Mouse (Mus musculus) adrenal gland, adult (tissue): Measurements from ENCODE around the gene Triobp.

ENCODE experiments used
- DNase-seq, 2 experiments: peaks; one replicate each; pipeline ENCODE4 v3.0.0; 2022 to 2023; ENCODE audit warnings: low spot score in 1 of 2; ENCODE audit not compliant: inconsistent age in 2 of 2

The Triobp gene

DNA sequence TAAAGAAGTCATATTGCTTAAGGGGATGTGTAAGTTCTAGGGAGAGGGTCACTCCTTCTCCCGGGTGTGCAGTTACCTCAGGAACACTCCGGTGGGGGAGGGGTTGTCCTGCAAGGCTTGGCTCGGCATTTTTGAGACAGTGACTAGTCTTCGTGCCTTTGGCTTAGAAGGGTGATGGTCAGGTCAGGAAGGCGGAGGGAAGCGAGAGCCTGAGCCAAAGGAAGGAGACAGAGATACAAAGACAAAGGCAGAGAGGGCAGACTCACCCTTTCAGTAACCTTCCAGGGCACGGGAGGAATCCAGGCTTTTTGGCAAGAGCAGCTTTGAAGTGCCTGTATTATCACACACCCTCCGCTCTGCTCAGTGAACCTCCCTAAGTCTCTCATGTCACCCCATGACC lies 22.4 kb upstream of the Triobp start:
- peak; percentile 69 to 86 for DNase-seq

DNA sequence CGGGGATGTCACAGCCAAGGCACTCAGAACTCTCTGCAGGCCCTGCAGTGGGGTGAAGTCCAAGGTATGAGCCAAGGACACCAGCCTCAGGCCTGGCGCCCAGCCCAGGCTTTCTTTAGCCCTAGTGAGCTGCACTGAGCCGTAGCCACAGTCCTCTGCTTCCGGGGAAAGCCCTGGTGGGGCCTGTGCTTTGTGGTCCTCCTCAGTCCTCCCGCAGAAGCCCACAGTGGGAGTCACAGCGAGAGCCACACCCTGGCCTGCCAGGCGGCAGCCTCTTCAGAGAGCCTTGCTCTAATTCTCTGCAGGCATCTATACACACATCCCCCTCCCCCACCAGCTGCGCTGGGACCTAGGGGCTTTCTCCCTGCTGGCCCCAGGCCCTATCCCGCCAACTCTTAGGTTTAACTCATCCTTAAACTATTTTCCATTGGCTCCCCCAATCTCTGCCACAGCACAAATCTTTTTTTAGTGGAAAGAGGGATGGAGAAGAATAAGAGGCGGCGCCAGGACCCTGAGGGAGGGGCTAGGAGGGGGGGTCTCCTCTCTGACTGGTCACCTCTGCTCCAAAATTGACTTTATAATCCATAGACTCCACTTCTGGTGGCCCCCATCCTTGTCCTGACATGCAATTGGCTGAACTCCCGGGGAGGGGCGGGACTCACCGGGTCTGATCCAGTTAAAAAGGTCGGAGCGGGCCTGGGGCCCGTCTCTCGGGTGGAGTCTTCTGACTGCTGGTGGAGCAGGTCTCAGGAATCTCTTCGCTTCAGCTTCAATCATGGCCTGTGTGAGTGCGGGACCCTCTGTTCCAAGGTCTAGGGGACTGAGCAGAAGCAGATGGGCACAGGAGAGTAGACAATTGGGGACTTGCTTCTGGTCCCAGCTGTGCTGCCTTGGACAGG lies 21.3 kb upstream of the Triobp start, which contains the start of gene Lgals1:
Gene Lgals1 (plus strand): TSS at position 705 of the 899 bp plus-strand sequence.
- DNase-seq: peak; percentile 93 to 97

DNA sequence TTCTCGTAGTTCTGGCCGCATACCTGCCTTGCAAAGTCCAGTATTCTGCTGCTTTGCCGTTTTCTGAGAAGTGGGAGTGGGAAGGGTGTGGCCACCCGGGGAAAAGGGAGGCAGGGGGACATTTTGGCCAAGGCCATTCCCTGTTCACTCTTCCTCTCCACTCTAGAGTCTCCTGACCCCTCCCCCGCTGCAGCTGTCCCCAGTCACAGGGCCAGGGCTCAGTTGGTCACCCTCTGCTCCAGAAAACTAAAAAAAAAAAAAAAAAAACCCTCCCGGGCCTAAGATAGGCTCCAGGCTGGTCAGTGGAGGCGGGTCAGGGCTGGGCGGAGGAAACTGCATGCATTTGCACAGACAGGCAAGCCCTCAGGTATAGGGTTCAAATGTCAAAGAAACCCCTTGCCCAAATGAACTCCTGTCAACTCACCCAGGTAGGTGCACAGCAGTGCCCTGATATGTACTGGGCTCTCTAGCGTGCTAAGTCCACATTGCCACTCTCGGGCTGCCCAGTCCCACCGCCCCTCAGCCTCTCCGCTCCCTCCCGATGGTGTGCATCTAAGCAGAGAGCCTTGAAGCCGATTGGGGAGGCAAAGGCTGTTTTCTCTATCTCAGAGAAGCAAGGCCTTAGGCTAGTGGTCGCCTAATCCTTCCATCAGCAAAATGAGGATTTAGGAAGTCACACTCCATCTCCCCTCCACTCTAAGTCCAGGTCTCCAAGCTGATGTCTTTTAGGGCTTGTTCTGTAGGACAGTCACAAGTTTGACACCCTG lies 20.3 kb upstream of the Triobp start:
- DNase-seq: peak; percentile 63 to 80

DNA sequence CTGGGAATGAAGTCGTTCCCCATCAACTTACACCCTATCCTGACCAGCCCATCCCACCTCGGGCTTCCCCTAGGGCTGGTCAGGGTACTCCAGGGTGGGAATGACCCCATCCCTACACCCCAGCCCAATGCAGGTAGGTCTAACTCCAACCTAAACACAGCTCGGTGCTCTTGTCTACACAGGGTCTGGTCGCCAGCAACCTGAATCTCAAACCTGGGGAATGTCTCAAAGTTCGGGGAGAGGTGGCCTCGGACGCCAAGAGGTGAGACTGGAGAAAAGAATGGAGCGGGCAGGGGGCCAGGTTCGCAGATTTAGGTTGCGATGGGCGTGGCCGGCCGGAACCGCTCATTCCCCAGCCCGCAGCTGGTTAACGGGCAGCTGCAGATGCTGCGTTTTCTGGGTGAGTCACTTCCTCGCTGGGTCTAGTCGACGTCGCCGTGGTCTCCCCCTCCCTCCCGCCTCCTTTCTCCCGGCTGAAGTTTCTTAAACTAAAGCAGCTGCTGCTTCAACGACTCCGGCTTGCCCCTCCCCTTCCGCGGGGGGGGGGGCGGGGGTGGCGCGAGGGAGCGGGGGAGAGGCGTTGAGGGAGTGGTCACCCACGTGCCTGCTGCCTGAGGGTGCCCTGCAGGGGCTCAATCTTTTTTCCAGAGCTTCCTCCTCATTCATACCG lies 19.6 kb upstream of the Triobp start:
- peak; percentile 86 to 90 for DNase-seq

DNA sequence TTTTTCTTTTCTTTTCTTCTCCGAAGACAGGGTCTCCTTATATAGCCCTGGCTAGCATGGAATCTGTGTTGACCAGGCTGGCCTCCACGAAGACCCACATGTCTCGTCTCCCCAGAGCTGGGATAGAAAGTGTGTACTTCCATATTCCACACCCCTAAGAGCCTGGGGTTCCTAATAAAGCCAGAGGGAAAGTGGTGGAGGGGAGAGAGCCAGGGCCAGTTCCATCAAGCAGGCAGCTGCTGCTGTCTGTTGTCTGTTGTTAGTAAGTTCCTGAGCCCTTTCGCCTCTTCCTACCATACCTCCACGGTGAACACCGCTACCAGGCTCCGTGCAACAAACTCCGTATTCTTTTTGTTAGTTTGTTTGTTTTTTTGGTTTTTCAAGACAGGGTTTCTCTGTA lies 19.0 kb upstream of the Triobp start:
- peak in 1 of 2 experiments; percentile 43 for DNase-seq

DNA sequence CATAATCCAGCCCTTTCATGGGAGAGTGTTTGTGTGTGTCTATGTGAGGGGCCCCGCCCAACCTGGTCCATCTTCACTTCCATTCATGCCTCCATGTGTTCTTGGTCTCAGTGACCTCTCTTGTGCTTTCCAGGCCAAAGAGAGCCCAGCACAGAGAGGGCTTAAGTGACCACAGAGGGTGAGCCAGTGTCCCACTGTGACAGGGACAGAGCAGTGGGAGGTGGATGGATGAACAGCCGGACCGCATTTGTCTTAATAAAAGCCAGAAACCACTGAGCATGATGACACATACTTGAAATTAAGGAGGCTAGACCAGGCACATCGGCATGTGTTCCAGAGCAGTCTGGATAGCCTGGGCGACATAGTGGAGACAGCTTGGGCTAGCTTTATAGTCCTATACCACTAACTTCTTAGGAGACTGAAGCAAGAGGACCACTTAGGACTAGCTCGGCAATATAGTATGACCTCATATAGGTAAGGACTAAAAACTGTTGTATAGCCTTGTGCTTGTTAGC lies 17.3 kb upstream of the Triobp start:
- DNase-seq: peak in 1 of 2 experiments; percentile 42

DNA sequence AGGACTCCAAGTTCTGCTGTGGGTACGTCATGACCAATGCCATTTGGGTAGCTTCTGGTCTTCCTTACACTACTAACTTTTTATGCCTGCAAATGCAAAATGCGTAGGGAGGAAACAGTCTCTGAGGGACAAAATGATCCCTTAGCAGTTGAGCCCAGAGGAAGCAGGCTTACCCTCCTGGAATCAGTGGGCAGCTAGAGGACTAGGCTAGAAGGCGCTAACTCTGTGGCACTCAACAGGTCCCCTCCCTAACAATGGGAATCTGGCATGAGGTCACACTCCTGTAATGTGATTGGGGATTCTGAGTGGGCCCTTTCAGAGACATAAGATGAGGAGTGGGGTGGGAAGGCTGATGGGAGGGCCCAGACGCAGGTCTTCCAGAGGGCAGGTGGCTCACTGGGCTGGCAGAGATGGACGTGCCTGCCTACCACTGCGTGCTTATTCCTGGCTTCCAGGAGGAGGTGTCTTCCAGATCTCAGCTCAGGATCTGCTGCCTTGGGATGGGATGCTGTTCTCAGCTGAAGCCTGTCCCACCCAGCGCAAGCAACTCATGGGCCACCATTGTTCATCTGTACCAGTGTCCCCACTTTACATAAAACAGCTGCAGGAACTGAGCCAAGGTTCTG lies 16.6 kb upstream of the Triobp start:
- DNase-seq: peak in 1 of 2 experiments; percentile 28

DNA sequence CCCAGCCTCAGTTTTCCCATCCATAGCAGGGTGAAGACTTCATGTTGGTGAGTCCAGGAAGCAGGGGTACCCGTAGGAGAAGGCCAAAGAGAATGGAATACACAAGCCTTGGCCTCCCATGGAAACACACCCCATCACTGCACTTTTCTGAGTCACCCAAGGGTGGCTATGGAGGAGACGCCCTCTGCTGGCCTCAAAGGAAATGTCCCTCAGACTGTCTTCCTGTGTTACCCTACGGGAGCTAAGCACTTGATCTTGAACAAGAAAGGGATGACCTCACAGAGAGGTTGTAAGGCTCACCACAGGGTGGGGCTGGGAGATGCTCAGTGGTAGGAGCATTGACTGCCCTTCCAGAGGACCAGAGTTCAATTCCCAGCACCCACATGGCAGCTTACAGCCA lies 15.9 kb upstream of the Triobp start:
- DNase-seq: peak; percentile 75 to 86

DNA sequence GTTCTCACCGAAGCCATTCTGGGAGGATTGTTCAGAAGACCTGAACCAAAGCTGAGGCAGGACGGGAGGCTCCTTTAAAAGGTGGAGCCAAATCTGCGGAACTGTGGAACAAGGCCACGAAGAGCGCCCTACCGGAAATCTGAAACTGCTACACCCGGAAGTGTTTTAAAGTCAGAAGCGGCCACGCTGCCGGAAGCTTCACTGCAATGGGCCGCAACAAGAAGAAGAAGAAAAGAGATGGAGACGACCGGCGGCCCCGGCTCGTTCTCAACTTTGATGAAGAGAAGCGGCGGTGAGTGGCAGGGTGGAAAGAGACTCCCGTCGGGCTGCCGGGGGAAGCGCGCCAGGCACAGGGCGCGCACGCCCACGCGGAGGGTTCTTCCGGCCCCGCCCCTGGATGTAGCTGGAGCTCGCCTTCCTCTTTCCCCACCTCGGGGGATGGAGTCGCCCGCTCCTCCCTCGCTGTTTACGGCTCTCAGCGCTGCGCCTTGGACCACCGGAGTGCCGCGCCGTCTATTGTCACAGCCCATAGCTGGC lies 12.7 kb upstream of the Triobp start, which contains the start of gene Nol12:
Gene Nol12 (plus strand): TSS at position 150 of the 537 bp plus-strand sequence.
- peak; percentile 83 to 96 for DNase-seq

DNA sequence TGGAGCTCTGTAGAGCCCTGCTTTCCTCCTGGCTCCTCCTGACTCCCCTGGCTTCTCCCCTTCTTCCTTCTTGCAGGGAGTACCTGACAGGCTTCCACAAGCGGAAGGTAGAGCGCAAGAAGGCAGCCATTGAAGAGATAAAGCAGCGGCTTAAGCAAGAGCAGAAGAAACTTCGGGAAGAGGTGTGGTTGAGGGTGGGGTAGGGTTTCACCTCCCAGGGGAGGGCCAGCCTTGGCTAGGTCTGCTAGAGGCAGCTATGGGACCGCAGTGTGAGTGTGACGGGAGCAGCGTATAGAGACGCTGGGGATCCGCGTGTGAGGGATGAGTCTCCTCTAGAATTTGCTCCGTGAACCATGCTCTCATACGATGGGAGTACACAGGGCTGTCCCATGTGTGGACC lies 11.1 kb upstream of the Triobp start:
- DNase-seq: no peak

DNA sequence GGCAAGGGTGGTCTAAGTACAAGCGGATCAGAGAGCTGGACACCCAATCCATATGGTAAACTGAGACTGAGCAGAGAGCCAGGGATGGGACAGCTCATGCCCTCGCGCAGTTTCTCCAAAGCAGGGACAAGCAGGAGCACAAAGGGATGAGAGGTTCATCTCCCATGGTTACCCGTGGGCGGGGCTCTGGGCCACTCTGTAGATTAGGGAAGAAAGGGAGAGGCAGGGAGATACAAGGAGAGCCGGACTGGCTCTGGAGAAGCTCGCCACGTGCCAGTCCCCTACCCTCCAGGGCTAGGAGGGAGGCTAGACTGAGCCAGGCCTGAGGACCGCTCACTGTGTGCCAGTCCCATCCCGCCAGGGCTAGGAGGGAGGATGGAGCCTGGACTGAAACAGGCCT lies 10.2 kb upstream of the Triobp start:
- no peak for DNase-seq

DNA sequence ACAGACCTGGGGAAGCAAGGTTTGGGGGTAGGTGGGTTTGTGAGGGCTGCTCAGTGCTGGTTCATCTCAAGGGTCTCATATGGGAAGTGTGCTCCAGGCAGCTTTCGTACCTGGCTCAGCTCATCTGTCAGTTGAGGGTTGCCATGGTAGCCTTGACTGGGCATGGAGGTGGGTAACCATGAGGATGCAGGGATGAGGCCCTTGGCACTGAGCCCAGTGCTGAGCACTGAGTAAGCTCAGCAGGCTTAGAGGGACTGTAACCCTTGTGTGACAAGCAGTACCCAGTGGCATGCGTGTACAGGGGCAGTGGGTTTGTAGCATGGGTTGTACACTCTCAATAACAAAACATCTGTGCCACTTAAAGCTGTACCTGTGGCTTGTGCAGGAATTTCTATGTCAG lies 9.6 kb upstream of the Triobp start:
- DNase-seq: no peak

DNA sequence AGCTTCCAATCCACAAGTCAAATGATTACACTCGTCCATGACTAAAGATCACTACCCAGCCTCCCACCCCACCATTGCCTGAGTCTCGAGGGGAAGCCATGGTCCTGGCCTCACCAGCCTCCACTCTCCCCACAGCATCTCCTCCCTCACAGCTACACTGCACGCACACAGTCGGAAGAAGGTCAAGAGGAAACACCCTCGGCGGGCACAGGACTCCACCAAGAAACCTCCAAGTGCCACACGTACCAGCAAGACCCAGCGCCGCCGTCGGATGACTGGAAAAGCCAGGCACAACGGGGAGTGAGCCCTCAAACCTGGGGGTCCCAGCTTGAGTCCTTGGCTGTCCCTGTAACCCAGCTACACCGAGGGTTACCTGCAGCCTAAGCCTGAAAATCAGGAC lies 7.2 kb upstream of the Triobp start:
- no peak for DNase-seq

DNA sequence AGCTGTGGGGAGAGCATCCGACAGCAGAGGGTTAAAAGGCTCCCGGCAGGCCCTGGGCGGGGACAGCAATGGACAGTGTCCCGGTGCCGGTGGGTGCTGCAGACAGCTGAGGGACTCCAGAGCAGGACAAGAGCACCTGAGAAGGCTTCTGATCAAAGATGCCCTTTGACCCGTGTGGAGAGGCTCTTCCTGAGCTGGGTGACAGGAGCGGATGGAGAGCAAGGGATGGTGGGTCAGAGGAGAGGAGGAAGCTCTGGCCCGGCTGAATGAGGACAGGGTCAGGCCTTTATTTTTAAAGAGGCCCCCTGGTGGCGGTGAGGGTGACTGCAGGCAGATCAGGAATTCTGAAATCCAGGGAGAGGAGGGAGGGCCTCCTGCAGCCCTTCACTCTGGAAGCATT lies 4.9 kb upstream of the Triobp start:
- peak; percentile 85 to 96 for DNase-seq

DNA sequence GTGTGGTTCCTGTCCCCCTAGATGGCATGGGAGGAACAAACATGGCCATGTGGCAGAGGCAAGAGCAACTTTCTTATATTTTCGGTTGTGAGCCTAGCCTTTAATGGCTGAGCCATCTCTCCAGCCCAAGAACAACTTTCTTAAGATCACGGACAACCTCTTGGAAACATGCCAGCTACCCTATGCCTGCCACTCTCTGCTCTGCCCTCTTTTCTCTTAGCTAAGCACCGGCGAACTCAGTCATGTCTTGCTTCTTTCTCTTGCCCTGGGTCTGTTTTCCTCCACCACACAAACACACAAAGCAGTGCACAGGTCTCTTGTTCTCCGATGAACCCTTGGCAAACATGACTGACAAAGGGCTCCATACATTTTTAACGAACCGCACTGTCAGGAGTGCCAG lies 1.3 kb upstream of the Triobp start:
- no peak for DNase-seq

DNA sequence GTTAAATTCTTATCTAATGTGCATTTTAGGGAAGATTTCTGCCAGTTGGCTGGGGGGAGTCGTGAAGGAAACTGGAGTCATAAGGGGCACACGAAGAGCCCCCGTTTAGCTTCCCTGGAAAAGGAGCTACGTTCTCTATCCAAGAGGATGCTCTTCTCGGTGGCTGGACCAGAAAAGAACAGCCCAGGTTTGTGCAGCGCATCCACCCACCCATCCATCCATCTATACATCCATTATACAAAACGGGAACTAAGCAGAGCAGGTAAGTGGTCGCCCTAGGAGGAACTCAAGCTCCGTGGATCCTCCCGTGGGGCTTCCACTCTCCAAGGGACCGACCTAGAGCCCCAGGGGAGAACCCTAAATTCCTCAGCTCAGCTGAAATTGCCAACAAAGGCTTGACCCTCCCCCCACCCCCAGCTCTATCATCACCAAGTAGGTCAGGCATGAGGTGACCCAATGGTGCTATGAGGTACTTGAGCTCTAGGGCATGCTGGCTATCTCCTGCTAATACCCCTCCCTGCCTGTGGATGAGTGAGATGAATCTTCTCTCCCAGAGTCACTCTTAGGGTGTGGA lies 715 bp downstream of the Triobp start:
- DNase-seq: no peak

DNA sequence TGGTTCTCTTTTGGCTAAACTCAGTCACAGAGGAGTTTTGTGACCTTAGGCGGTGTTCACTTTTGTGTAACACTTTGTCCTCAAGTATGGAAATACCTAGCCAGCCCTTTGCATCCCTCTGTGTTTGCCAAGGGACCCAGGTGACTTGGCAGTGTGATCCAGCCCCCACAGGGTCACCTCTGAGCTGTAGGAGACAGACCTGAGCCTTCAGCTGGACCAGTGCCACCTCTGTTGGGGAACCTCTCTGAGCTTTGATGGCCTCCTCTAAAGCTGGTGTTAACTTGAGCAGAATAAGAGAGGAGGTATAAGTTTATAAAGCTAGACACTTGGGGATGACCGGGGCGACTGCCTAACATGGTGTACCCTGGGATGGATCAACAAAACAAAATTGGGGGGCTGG lies 1.4 kb downstream of the Triobp start:
- DNase-seq: no peak

DNA sequence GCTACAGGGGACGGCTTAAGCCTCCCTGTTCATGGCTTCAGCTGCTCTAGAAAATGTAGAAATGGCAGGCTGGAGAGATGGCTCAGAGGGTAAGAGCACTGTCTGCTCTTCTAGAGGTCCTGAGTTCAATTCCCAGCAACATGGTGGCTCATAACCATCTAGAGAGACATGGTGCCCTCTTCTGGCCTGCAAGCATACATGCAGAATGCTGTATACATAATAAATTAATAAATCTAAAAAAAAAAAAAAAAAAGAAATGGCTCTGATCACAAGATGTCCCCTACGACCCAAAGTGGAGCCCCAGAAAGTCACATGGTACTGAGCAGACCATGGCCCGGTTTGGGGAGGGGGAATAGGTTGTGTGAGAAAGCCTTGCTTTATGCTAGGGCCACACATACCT lies 8.1 kb downstream of the Triobp start:
- no peak for DNase-seq

DNA sequence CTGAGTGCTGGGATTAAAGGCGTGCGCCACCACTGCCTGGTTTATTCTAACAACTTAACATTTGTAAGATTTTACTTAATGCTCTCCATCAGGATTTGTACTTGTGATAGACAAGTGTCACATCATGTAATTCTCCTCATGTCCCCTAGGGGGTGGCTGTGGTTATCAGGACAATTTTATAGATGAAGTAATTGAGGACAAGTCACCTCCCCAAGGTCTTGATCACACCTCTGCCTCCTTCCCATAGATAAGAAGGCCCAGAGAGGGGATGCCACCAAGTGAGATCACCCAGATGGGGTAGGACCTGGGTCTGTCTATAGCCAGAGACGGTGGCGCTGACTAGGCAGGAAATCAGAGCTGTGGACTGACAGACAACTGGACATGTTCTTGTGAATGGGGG lies 8.8 kb downstream of the Triobp start:
- peak in 1 of 2 experiments; percentile 59 for DNase-seq

DNA sequence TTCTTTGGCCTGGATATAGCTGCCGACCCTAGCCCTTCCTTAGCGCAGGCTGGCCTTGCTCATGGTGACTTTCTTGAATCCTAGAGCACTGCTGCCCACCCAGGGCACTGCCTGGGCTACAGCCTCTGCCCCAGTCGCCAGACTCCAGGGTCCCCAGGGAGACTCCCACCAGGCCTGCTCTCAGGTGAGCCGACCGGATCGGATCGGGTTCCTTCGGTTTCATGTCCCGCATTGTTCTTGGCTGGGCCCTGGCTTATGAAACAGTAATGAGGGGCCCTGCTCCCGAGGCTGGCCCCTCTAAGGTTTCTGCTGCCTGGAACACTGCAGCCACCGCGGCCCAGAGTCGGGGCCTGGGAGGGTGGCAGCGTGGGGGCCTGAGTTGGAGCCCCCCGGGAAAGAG lies 9.5 kb downstream of the Triobp start:
- DNase-seq: no peak
